Mouse (Mus musculus) heart, adult 2 months (tissue): ENCODE results near the gene Lpin2. TPM values are rescaled to one million over a fixed set of nuclear protein-coding genes. Genes with fewer than 3 reads are reported as not detected.

ENCODE experiments used
- DNase-seq, 2 experiments: peaks; one replicate each; pipeline ENCODE4 v3.0.0; 2021
- H3K27ac ChIP-seq: fragments of 200-600 bp; 2 replicates; pipeline ENCODE4 v1.8.1; 2022
- H3K27me3 ChIP-seq: fragments of 200-500 bp; 2 replicates; pipeline ENCODE4 v1.6.1; 2012; ENCODE audit warnings: mild to moderate bottlenecking, low read length, inconsistent platforms, mixed read lengths; ENCODE audit not compliant: control insufficient read depth, insufficient read depth
- H3K36me3 ChIP-seq: fragments of 200-500 bp; 2 replicates; pipeline ENCODE4 v1.6.1; 2012; ENCODE audit warnings: low read length, inconsistent platforms; ENCODE audit not compliant: control insufficient read depth, insufficient read depth
- H3K4me1 ChIP-seq: fragments of 200-500 bp; 2 replicates; pipeline ENCODE4 v1.6.1; 2011; ENCODE audit warnings: low read length; ENCODE audit not compliant: control insufficient read depth, insufficient read depth
- H3K4me3 ChIP-seq: fragments of 200-600 bp; 2 replicates; pipeline ENCODE4 v1.8.1; 2022
- H3K79me2 ChIP-seq: fragments of 200-500 bp; replicated peaks from 2 replicates; pipeline ENCODE4 v1.6.1; 2012; ENCODE audit warnings: mild to moderate bottlenecking, inconsistent platforms, low read length, moderate library complexity, mixed read lengths; ENCODE audit not compliant: control insufficient read depth, insufficient read depth
- H3K9ac ChIP-seq: fragments of 200-500 bp; 2 replicates; pipeline ENCODE4 v1.6.1; 2012; ENCODE audit warnings: low read depth, mild to moderate bottlenecking, control low read depth, inconsistent platforms, low read length, mixed read lengths
- CTCF ChIP-seq: fragments of 200-600 bp; IDR thresholded peaks from 2 replicates; pipeline ENCODE4 v1.8.1; 2022; ENCODE audit warnings: antibody characterized with exemption, mild to moderate bottlenecking, moderate library complexity
- EP300 ChIP-seq: fragments of 200-500 bp; IDR thresholded peaks from 2 replicates; pipeline ENCODE4 v1.6.1; 2011; ENCODE audit warnings: low read depth, low read length, control low read depth; ENCODE audit not compliant: insufficient read depth
- POLR2A ChIP-seq: fragments of 200-500 bp; IDR thresholded peaks from 2 replicates; pipeline ENCODE4 v1.6.1; 2011; ENCODE audit warnings: mild to moderate bottlenecking, low read depth, low read length, control low read depth; ENCODE audit not compliant: insufficient read depth
- WGBS: fragments of 180-500 bp; shearing (Covaris S2); methylation state at CpG from one replicate; pipeline ENCODE4 v1.1.7; 2018; 5-methylcytosine and 5-hydroxymethylcytosine counted together
- intact Hi-C: fragments of 180-260 bp; cut with DNase I; formaldehyde crosslinking; loops from one replicate; pipeline ENCODE4 v1.15.1; 2025
- polyA plus RNA-seq: library from polyadenylated mRNA; depleted of rRNA; stranded (reverse); fragments of >200 nt; gene quantifications from 2 replicates; pipeline ENCODE4 v1.2.3, GENCODE M21; 2012
- total RNA-seq, 2 experiments: library from RNA; stranded (reverse); gene quantifications; 2 replicates each; pipeline ENCODE4 v1.2.3; 2021

The Lpin2 gene
- total and polyA plus RNA-seq, 3 experiments, result 3.4 to 13.1 (median 6.0) TPM

GRCm38 (mm10) chr17:71136384-71137333 lies 45.7 kb upstream of the Lpin2 start:
- 56% methylated on average over 16 of the region's 16 CpGs for WGBS

GRCm38 (mm10) chr17:71137334-71137721 lies 45.0 kb upstream of the Lpin2 start:
- TF ChIP-seq POLR2A (no peak), EP300 (no peak), CTCF (no peak)
- no peaks in the 10 kb centered on the region for H3K27me3 ChIP-seq
- intact Hi-C loops, result no loop called here
- no peak overlapping the region for H3K4me3 ChIP-seq
- H3K4me1 ChIP-seq, result peaks cover 2% of the 10 kb centered on the region
- H3K27ac ChIP-seq, result no peak overlapping the region
- no peak overlapping the region for H3K9ac ChIP-seq
- H3K79me2 ChIP-seq, result no peaks in the 10 kb centered on the region
- WGBS, result 76% methylated on average over 2 of the region's 2 CpGs
- no peaks in the 10 kb centered on the region for H3K36me3 ChIP-seq
- DNase-seq, result no peak

More at GRCm38 (mm10) chr17:71136384-71137333, 45.7 kb upstream of the Lpin2 start:
- Histone ChIP-seq H3K27ac (peak overlapping the region; percentile 44), H3K36me3 (no peaks in the 10 kb centered on the region), H3K9ac (no peak overlapping the region), H3K27me3 (no peaks in the 10 kb centered on the region), H3K79me2 (no peaks in the 10 kb centered on the region), H3K4me3 (peak overlapping the region; percentile 16; the same call in 1 of the 2 replicates), H3K4me1 (peaks cover 2% of the 10 kb centered on the region)
- DNase-seq, result peak in 1 of 2 experiments; percentile 9
- intact Hi-C loops, result no loop called here
- no peak for TF ChIP-seq POLR2A
- no peak for TF ChIP-seq EP300
- TF ChIP-seq CTCF, result no peak

GRCm38 (mm10) chr17:71142068-71142467 lies 40.3 kb upstream of the Lpin2 start:
- Histone ChIP-seq H3K36me3 (no peaks in the 10 kb centered on the region), H3K79me2 (no peaks in the 10 kb centered on the region), H3K4me3 (no peak overlapping the region), H3K9ac (no peak overlapping the region), H3K27me3 (no peaks in the 10 kb centered on the region), H3K4me1 (no peaks in the 10 kb centered on the region), H3K27ac (no peak overlapping the region)
- intact Hi-C loops, result no loop called here
- no peak for DNase-seq
- TF ChIP-seq EP300 (no peak), CTCF (no peak), POLR2A (no peak)
- 76% methylated on average over 4 of the region's 4 CpGs for WGBS

- TF ChIP-seq CTCF (no peak), EP300 (no peak), POLR2A (no peak)
- DNase-seq, result peak in 1 of 2 experiments; percentile 1
- 78% methylated on average over 4 of the region's 4 CpGs for WGBS
These were observed 39.2 kb upstream of the Lpin2 start for GRCm38 (mm10) chr17:71143155-71143554.

GRCm38 (mm10) chr17:71144322-71145116 lies 37.8 kb upstream of the Lpin2 start:
- Histone ChIP-seq H3K36me3 (no peaks in the 10 kb centered on the region), H3K9ac (no peak overlapping the region), H3K4me3 (no peak overlapping the region), H3K27me3 (no peaks in the 10 kb centered on the region), H3K27ac (no peak overlapping the region), H3K79me2 (no peaks in the 10 kb centered on the region), H3K4me1 (no peaks in the 10 kb centered on the region)
- WGBS, result 84% methylated on average over 19 of the region's 19 CpGs
- DNase-seq, result peak in 1 of 2 experiments; percentile 3
- TF ChIP-seq POLR2A (no peak), CTCF (no peak), EP300 (no peak)
- intact Hi-C loops, result no loop called here

More at GRCm38 (mm10) chr17:71143155-71143554, 39.2 kb upstream of the Lpin2 start:
- H3K4me3 ChIP-seq, result no peak overlapping the region
- no peak overlapping the region for H3K9ac ChIP-seq
- H3K36me3 ChIP-seq, result no peaks in the 10 kb centered on the region
- H3K4me1 ChIP-seq, result no peaks in the 10 kb centered on the region
- no peaks in the 10 kb centered on the region for H3K79me2 ChIP-seq
- H3K27me3 ChIP-seq, result no peaks in the 10 kb centered on the region
- intact Hi-C loops, result no loop called here
- H3K27ac ChIP-seq, result no peak overlapping the region
